Mouse (Mus musculus) midbrain, embryonic 15.5 days (tissue): ENCODE measurements at regions not wholly inside any gene's neighbourhood (a gene's known extent, or its start where the extent isn't known, plus 50 kb on each side); places are given as distances from the start of the nearest gene placed in this dataset.
"Not testable (repeated sequence)": the region's sequence is repeated elsewhere in the genome, so short reads cannot be mapped to it uniquely, and the experiment has no call there.

ENCODE experiments used
- ATAC-seq: fragments of 200-750 bp; cut with Nextera tagmentation; replicated peaks from 2 replicates; pipeline ENCODE4 v1.8.0; 2017; ENCODE audit warnings: moderate TSS enrichment
- H3K27ac ChIP-seq: fragments of 300-500 bp; sonication (generic); 2 replicates; pipeline ENCODE4 v1.5.1; 2015; ENCODE audit warnings: mild to moderate bottlenecking, inconsistent platforms
- H3K27me3 ChIP-seq: fragments of 300-500 bp; sonication (generic); replicated peaks from 2 replicates; pipeline ENCODE4 v1.6.1; 2015; ENCODE audit warnings: inconsistent platforms
- H3K36me3 ChIP-seq: fragments of 300-500 bp; sonication (generic); replicated peaks from 2 replicates; pipeline ENCODE4 v1.6.1; 2015; ENCODE audit warnings: inconsistent platforms
- H3K4me1 ChIP-seq: fragments of 300-500 bp; sonication (generic); 2 replicates; pipeline ENCODE4 v1.6.1; 2015; ENCODE audit warnings: inconsistent platforms
- H3K4me2 ChIP-seq: fragments of 300-500 bp; sonication (generic); 2 replicates; pipeline ENCODE4 v1.6.1; 2015; ENCODE audit warnings: inconsistent platforms, mild to moderate bottlenecking, moderate library complexity
- H3K4me3 ChIP-seq: fragments of 300-500 bp; sonication (generic); 2 replicates; pipeline ENCODE4 v1.5.1; 2015; ENCODE audit warnings: mild to moderate bottlenecking, inconsistent platforms
- H3K9ac ChIP-seq: fragments of 300-500 bp; sonication (generic); 2 replicates; pipeline ENCODE4 v1.6.1; 2015; ENCODE audit warnings: mild to moderate bottlenecking, inconsistent platforms
- H3K9me3 ChIP-seq: fragments of 300-500 bp; sonication (generic); 2 replicates; pipeline ENCODE4 v1.6.1; 2016; ENCODE audit warnings: inconsistent platforms
- WGBS: fragments of 180-500 bp; shearing (Covaris S2); methylation state at CpG from one replicate; pipeline ENCODE4 v1.1.7; 2015; ENCODE audit warnings: mixed read lengths; 5-methylcytosine and 5-hydroxymethylcytosine counted together

DNA sequence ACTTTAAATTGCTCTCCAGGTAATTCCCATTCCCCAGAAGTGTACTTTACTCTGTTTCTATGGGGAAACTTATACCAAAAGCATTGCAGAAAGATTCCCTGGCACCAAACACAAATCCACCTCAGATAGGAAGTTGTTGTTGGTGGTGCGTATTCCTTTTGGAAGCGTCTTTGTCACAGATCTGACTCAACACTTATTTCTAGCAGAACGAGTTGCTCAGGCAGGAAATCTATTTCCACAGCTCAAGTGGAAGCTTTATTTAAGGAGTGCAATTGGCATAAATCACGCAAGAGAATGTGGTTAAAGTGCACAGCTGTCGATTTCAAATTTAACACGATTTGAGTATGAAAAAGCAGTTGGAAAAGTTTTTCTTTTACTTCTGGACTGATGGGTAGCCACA, 436.9 kb upstream of the Ghitm start:
- WGBS: 90% methylated on average over 6 of the region's 6 CpGs
- no peak overlapping the region for H3K4me2 ChIP-seq
- no peak overlapping the region for H3K27ac ChIP-seq
- H3K36me3 ChIP-seq: no peaks in the 10 kb centered on the region
- H3K4me1 ChIP-seq: no peaks in the 10 kb centered on the region
- H3K4me3 ChIP-seq: no peak overlapping the region
- no peak overlapping the region for H3K9ac ChIP-seq
- no peak for ATAC-seq
- H3K27me3 ChIP-seq: no peaks in the 10 kb centered on the region
- no peaks in the 10 kb centered on the region for H3K9me3 ChIP-seq

- no peak overlapping the region for H3K27ac ChIP-seq
- no peak overlapping the region for H3K9ac ChIP-seq
- H3K4me2 ChIP-seq: no peak overlapping the region
- no peak for ATAC-seq
- H3K4me3 ChIP-seq: no peak overlapping the region
- no peaks in the 10 kb centered on the region for H3K4me1 ChIP-seq
- no peaks in the 10 kb centered on the region for H3K9me3 ChIP-seq
- no peaks in the 10 kb centered on the region for H3K36me3 ChIP-seq
- no peaks in the 10 kb centered on the region for H3K27me3 ChIP-seq
- 89% methylated on average over 5 of the region's 5 CpGs for whole genome bisulfite sequencing
Measured at GRCm38 (mm10) chr14:37558258-37558657, 423.2 kb upstream of the Ghitm start.

GRCm38 (mm10) chr14:37523616-37524015, 388.5 kb upstream of the Ghitm start:
- Histone ChIP-seq H3K36me3 (no peaks in the 10 kb centered on the region), H3K9me3 (no peaks in the 10 kb centered on the region), H3K27me3 (no peaks in the 10 kb centered on the region), H3K4me2 (no peak overlapping the region), H3K4me3 (no peak overlapping the region), H3K27ac (no peak overlapping the region), H3K9ac (no peak overlapping the region), H3K4me1 (no peaks in the 10 kb centered on the region)
- 0 out of 2 replicates have a peak, but pooled peaks have one; percentile 33 for ATAC-seq

DNA sequence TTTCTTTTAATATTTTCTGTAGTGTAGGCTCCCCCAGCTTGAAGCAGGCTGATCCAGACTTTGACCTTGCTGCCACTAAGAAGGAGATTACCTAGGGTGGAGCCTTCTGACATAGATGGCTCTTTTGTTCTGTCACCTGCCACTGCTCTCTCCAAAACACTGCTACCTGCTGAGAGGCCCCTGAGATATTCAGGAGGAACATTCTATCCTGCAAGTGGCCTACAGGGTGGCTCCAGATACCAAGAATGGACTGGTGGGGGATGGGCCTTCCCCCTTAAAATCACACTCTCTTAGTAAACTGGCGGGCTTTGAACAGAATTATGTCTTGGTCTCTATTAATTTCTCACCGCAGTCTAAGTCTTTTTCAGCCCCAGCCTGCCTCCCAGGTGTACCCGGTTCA, 385.6 kb upstream of the Ghitm start:
- not testable (repeated sequence) for ATAC-seq, H3K27ac ChIP-seq
- WGBS: 90% methylated on average over 3 of the region's 3 CpGs

DNA sequence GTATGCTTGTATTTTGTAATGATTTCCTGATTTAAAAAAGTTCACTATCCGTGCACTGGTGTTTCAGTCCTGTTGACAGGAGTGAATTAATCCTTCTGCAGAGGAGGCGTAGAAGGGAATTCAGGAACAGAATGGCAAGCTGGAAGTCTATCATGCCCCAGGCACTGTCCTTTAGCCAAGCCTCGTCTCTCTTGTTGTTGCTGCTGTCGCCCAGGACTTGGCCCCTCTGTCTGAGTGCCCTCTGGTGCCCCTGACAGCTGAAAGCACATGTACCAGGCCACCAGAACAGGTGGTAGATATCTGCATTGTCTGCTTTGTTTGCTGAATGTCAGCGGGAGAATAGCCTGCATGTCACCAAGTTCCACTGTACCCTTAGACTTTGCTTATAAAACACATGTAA, 370.2 kb upstream of the Ghitm start:
- no peak for ATAC-seq
- no peaks in the 10 kb centered on the region for H3K4me1 ChIP-seq
- no peaks in the 10 kb centered on the region for H3K36me3 ChIP-seq
- no peaks in the 10 kb centered on the region for H3K9me3 ChIP-seq
- H3K9ac ChIP-seq: no peak overlapping the region
- 76% methylated on average over 5 of the region's 5 CpGs for WGBS
- H3K4me3 ChIP-seq: no peak overlapping the region
- no peaks in the 10 kb centered on the region for H3K27me3 ChIP-seq
- H3K27ac ChIP-seq: no peak overlapping the region
- H3K4me2 ChIP-seq: no peak overlapping the region

More for the DNA sequence above, 385.6 kb upstream of the Ghitm start:
- H3K36me3 ChIP-seq, H3K9me3 ChIP-seq, H3K9ac ChIP-seq, H3K4me2 ChIP-seq, H3K27me3 ChIP-seq, H3K4me1 ChIP-seq, H3K4me3 ChIP-seq: not testable (repeated sequence)

DNA sequence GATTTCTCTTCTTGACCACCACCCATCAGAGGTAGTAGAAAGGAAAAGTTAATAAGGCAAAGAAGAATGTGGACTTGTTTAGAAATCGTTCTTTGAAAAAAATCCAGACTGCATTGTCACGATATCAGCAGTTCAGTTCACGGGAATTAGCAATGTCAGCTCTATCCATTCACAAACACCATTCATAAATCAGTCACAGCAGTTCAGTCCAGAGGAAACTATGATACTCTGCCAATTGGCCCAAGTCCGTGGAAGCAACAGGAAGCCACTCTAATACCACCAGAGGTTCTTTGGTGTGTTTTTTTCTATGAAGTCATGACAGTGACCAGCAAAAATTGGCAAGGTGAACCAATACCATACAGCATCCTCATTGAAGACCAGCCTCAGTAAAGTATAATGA, 355.6 kb upstream of the Ghitm start:
- no peak overlapping the region for H3K4me2 ChIP-seq
- no peak overlapping the region for H3K9ac ChIP-seq
- no peaks in the 10 kb centered on the region for H3K36me3 ChIP-seq
- no peaks in the 10 kb centered on the region for H3K9me3 ChIP-seq
- no peak for ATAC-seq
- H3K4me3 ChIP-seq: no peak overlapping the region
- H3K27ac ChIP-seq: no peak overlapping the region
- H3K4me1 ChIP-seq: no peaks in the 10 kb centered on the region
- no peaks in the 10 kb centered on the region for H3K27me3 ChIP-seq
- 55% methylated on average over 4 of the region's 4 CpGs for WGBS

DNA sequence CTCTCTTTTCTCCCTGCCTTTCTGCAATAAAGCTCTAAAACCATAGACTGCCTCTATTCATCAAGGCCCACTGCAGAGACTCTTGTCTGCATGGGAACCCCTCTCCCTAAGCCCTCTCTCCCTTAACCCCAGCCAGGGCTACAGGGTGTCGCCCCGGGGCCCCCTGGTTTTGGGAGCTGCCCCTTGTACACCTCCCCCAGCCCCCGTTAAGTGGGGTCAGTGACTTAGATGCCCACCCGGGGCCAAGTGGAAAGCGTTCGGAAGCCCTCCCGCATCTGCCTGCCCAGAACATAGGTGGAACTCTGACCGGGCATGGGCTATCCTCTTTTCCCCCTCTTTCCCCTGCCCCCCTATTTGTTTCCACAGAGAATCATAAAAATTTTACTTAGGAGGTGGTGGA, 350.2 kb upstream of the Ghitm start:
- 88% methylated on average over 8 of the region's 8 CpGs for WGBS
- H3K27ac ChIP-seq: no peak overlapping the region

GRCm38 (mm10) chr14:37477599-37477998, 342.5 kb upstream of the Ghitm start:
- Histone ChIP-seq H3K4me2 (no peak overlapping the region), H3K27ac (no peak overlapping the region), H3K9me3 (no peaks in the 10 kb centered on the region), H3K4me3 (no peak overlapping the region), H3K27me3 (no peaks in the 10 kb centered on the region), H3K4me1 (no peaks in the 10 kb centered on the region), H3K9ac (no peak overlapping the region), H3K36me3 (no peaks in the 10 kb centered on the region)
- no peak for ATAC-seq

More for the DNA sequence above, 350.2 kb upstream of the Ghitm start:
- no peaks in the 10 kb centered on the region for H3K36me3 ChIP-seq
- no peaks in the 10 kb centered on the region for H3K9me3 ChIP-seq
- ATAC-seq: no peak
- H3K4me3 ChIP-seq: no peak overlapping the region
- no peak overlapping the region for H3K4me2 ChIP-seq
- H3K27me3 ChIP-seq: no peaks in the 10 kb centered on the region
- no peaks in the 10 kb centered on the region for H3K4me1 ChIP-seq
- no peak overlapping the region for H3K9ac ChIP-seq

DNA sequence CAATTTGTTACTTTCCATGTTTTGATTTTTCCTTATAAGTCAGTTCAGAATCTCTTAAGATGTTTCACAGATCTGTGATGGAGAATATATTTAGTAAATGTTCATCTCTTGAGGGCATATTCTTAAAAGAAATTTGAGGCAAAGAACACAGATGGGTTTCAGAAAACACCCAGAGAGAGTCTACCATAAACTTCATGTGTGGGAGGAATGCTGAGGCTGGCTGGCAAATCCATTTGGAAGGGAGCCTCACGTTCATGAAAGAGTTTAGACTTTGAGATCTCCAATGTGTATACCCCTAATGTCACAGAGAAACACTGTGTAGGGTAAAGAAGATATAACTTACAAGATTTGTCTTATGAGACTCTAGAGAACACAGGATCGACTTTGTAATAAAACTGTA, 333.6 kb upstream of the Ghitm start:
- WGBS: 78% methylated on average over 2 of the region's 2 CpGs
- Histone ChIP-seq H3K9ac (no peak overlapping the region), H3K27ac (no peak overlapping the region), H3K36me3 (no peaks in the 10 kb centered on the region), H3K27me3 (no peaks in the 10 kb centered on the region), H3K4me1 (no peaks in the 10 kb centered on the region), H3K9me3 (no peaks in the 10 kb centered on the region), H3K4me3 (no peak overlapping the region), H3K4me2 (no peak overlapping the region)
- no peak for ATAC-seq

GRCm38 (mm10) chr14:37440874-37441273, 305.8 kb upstream of the Ghitm start:
- Histone ChIP-seq H3K4me2 (no peak overlapping the region), H3K36me3 (no peaks in the 10 kb centered on the region), H3K9ac (no peak overlapping the region), H3K27me3 (no peaks in the 10 kb centered on the region), H3K9me3 (no peaks in the 10 kb centered on the region), H3K4me1 (no peaks in the 10 kb centered on the region), H3K27ac (no peak overlapping the region), H3K4me3 (no peak overlapping the region)
- 94% methylated on average over 2 of the region's 2 CpGs for WGBS
- no peak for ATAC-seq

DNA sequence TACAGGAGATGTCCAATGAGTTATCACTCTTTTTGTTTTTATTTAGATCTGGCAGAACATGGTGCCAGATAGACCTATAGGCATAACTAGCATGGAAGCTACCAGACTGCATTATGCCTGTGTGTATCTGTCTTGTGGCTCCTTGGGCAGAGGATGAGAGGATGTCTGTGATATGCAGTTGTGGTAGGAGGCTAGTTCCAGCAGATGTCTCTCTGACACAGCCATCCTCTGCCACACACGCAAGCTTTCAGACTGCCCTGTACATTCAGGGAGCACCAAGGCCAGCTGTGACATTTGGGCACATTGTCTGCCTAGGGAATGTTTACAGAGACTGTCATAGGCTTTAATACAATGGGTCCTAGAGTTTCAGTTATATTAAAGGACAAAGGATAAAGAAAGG, 295.6 kb upstream of the Ghitm start:
- Histone ChIP-seq H3K27me3 (no peaks in the 10 kb centered on the region), H3K4me2 (no peak overlapping the region), H3K4me3 (no peak overlapping the region), H3K4me1 (no peaks in the 10 kb centered on the region), H3K9me3 (no peaks in the 10 kb centered on the region), H3K27ac (no peak overlapping the region), H3K9ac (no peak overlapping the region), H3K36me3 (no peaks in the 10 kb centered on the region)
- 50% methylated on average over 1 of the region's 1 CpGs for WGBS
- no peak; the same call in 1 of the 2 replicates for ATAC-seq

DNA sequence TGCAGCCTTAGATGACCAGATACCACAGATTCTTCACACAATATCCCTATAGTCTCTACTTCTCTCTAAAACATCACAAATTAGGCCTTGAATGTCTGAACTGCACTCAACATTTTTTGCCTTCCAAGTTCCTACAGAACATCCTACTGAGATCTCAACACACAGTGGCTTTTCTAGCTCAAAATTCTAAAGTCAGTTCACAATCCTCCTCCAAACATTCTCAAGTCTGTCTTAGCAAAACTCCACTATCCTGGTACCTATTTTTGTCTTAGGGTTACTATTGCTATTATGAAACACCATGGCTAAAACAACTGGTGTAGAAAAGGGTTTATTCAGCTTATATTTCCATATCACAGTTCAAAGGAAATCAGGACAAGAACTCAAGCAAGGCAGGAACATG, 290.4 kb upstream of the Ghitm start:
- Histone ChIP-seq H3K9ac (no peak overlapping the region), H3K9me3 (no peaks in the 10 kb centered on the region), H3K4me1 (no peaks in the 10 kb centered on the region), H3K27ac (no peak overlapping the region), H3K4me3 (no peak overlapping the region), H3K4me2 (no peak overlapping the region), H3K36me3 (no peaks in the 10 kb centered on the region), H3K27me3 (no peaks in the 10 kb centered on the region)
- no peak for ATAC-seq

GRCm38 (mm10) chr14:37421566-37421965, 286.5 kb upstream of the Ghitm start:
- H3K9ac ChIP-seq: no peak overlapping the region
- no peaks in the 10 kb centered on the region for H3K36me3 ChIP-seq
- H3K4me1 ChIP-seq: no peaks in the 10 kb centered on the region
- no peak overlapping the region for H3K4me3 ChIP-seq
- ATAC-seq: no peak
- no peaks in the 10 kb centered on the region for H3K9me3 ChIP-seq
- H3K27me3 ChIP-seq: no peaks in the 10 kb centered on the region
- no peak overlapping the region for H3K27ac ChIP-seq
- H3K4me2 ChIP-seq: no peak overlapping the region
- WGBS: 63% methylated on average over 2 of the region's 2 CpGs

GRCm38 (mm10) chr14:37412583-37412982, 277.5 kb upstream of the Ghitm start:
- not testable (repeated sequence) for ATAC-seq, H3K9me3 ChIP-seq, H3K4me3 ChIP-seq, H3K9ac ChIP-seq, H3K4me1 ChIP-seq, H3K4me2 ChIP-seq, H3K27me3 ChIP-seq, H3K36me3 ChIP-seq, H3K27ac ChIP-seq
- 52% methylated on average over 1 of the region's 1 CpGs for WGBS
